Mouse (Mus musculus) heart, postnatal 4 days (tissue): Measurements from ENCODE around the gene Mkln1. TPM values are rescaled to one million over a fixed set of nuclear protein-coding genes. Genes with fewer than 3 reads are reported as not detected.

Source experiments
- DNase-seq: peaks from one replicate; pipeline ENCODE4 v3.0.0; 2021
- total RNA-seq, 2 experiments: library from RNA; stranded (reverse); gene quantifications; 2 replicates each; pipeline ENCODE4 v1.2.3; 2021

Mkln1 gene
- total RNA-seq, 2 experiments from 2014 or later: 201 to 216 TPM

DNA sequence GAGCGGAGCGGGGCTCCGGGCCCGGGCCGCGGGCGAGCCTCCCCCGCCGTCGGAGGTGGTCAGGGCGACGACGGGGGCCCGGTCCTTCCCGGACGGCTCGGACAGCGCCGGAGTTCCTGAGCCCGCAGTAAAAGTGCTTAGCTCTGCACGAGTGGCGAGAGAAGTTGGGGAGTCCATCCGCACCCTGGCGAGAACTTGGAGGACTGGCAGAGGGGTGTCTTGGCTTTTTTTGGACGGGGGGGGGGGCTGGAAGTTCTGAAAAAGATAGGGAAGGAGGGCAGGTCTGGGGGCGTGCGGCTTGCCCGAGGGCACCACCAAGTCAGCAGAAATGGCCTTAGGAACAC is 643 bp downstream of the Mkln1 start:
- DNase-seq: no peak

DNA sequence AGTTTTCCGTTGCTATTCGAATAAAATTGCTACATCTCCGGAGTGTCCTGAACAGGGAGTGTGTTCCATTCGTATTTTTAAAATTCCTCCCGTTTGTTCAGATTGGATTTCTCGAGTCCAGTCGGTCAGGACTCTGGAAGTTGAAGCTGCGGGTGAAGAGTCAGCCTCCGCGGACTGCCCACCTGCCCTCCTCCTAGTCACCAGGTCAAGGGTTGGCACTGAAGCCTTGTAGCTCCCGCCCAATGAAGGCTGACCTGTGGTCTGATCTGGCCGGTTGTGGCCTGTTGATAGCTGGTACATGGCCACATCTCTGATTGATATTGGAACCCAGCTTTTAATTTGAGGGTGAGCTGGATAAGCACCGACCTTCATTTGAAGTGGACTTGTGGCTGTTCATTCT is 1.0 kb downstream of the Mkln1 start:
- DNase-seq: peak; percentile 29

GRCm38 (mm10) chr6:31411017-31411416 is 12.5 kb downstream of the Mkln1 start:
- DNase-seq: no peak

DNA sequence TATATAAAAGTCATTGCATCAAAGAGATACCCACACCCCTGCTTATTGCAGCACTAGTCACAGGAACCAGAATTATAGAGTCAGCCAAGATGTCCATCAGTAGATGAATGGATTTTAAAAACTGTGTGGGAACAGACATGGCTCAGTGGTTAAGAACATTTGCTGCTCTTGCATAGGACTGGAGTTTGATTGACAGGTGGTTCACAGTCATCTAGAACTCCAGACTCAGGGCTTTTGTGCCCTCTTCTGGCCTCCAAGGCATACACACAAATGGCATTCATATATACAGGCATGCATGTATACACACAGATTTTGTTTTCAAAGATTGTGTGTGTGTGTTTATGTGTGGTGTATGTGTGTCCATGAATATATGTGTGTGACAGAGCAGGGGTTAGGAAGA is 14.0 kb downstream of the Mkln1 start:
- no peak for DNase-seq

GRCm38 (mm10) chr6:31413556-31413955 is 15.0 kb downstream of the Mkln1 start:
- no peak for DNase-seq

DNA sequence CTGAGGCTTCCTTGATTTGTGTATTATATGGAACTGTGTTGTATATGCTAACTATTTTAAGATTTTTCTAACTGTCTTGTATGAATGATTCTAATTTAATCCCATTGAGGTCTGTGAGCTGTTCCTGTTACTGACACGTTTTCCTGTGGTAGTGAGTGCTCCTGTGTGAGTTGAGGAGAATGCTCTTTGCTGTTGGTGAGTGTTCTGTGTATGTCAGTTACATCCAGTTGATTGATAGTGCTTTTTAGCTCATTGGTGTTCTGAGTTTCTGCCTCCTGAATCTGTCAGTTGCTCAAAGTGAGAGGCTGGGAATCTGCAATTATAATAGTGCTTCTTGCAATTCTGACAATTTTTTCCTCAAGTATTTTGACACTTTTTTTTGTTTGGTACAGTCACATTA is 15.8 kb downstream of the Mkln1 start:
- DNase-seq: no peak

DNA sequence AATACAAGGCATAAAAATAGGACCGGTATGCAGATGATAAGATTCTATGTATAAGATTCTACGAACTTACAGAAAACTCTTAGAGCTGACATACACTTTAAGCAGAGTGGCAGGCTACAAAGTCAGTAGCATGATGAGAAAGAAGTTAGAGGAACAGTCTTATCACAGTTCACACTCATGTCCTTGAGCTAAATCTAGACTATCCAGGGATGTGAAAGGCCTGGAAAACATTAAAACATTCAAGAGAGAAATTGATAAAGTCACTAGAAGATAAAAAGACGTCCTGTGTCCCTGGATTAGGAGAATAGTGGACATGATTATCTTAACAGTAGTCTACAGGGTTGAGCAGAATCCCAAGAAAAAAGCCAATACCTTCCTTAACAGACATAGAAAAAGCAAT is 26.9 kb downstream of the Mkln1 start:
- no peak for DNase-seq

GRCm38 (mm10) chr6:31437264-31437663 is 38.7 kb downstream of the Mkln1 start:
- DNase-seq: no peak

DNA sequence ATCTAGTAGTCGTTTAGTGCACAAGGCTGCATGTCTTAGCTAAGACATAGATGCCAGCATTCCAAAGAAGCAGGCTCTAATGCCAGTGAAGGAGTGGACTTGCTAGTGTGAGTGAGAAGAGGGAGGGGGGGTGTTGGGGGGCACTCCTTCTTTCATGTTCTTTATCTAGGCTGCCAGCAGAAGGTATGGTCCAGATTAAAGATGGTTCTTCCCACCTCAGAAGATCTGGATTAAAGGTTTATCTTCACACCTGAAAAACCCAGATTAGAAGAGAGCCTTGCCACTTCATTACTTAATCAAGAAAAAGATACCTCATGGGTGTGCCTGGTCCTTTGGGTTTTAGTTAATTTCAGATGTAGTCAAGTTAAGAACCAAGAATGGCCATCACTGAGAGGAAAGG is 46.7 kb downstream of the Mkln1 start:
- no peak for DNase-seq

- peak; percentile 48 for DNase-seq
Measured at GRCm38 (mm10) chr6:31453735-31454134, 55.2 kb downstream of the Mkln1 start.

DNA sequence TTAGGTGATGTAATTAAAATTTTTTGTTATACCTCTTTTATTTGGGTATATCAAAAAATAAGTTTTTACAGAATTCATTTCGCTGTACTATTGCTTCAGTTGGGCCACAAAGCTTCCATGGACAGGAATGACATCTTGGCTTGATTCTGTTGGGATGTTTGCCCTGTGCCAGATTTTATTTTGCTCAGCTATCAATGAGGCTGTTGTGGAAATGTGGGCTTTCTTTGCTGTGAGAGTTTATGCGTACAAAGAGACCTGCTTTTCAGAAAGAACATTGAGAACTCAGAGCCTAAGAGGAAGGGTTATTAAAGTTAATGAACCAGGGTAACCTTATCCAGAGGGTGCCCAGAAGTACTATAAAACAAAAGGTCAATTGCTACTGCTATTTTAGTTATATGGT is 56.8 kb downstream of the Mkln1 start:
- DNase-seq: no peak

DNA sequence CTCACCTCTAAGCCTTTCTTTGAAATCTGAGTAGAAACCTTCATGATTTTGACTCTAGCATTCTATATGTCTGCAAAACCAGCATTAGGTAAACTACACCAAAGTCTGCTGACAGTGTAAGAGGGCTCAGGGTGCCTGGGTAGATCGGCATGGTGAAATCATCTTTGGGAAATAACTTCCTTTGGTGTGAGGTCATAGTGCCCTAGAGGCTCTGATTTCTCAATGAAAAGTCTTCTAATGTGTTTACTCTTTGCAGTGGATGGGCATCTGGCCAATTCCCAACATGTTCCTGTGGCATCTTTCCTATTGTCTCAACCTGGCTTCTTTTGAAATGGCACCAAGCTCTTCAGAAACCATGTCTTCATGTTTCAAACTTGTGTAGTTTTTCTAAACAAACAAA is 58.5 kb downstream of the Mkln1 start:
- DNase-seq: no peak

DNA sequence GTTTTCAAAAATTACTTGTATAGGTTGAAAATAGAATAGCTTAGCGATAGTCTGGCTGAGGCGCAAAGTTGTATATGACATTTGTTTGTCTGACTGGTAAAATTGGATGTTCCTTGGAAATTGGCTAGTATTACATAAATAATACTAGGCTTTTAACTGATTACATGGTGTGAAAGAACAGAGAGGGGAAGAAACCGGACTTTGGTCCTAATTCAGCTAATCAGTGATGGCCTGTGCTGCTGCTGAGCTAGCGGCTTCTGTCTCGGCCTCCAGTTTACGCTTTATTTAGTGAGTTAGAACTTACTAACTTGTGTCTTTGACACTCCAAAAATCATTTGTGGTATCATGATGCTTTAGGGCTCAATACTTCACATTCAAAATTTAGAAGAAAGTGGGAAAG is 70.9 kb downstream of the Mkln1 start:
- no peak for DNase-seq

GRCm38 (mm10) chr6:31478221-31478620 is 79.7 kb downstream of the Mkln1 start:
- DNase-seq: peak; percentile 10

DNA sequence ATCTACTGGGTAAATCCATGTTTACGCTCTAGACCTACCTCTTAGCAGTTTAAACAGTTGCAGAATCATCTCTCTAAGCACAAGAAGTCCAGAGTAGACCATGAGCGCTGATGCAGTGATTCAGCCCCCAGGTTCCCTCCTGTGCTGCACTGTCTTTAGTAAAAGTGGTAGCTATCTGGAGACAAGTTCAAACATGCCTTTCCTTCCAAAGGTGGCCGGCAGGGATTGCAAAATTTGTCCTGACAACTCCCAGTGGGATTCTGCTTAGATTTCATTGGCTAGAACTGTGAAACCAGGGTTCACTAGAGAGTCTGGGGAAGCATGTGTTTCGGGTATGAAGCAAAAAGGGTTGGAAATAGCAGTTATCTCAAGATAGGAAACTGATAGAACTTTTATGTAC is 81.5 kb downstream of the Mkln1 start:
- no peak for DNase-seq

DNA sequence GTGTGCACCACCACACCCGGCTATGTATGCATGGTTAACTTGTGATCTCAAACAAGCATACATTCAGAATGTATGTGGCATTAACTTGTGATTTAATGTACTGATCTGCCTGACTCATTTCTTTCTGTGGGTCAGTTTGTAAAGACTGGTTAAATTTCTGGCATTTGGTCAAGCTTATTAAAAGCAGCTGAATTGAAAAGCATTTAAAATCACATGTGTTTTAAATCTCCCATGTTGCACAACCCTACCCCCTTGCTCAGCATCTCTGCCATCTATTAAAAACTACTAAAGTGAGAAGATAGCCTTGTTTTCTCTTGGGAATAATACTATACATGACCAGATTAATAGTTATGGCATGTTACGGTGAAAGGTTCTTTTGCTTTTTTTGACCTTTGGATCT is 88.1 kb downstream of the Mkln1 start:
- no peak for DNase-seq

GRCm38 (mm10) chr6:31489950-31490349 is 91.4 kb downstream of the Mkln1 start:
- DNase-seq: no peak

- no peak for DNase-seq
Measured at GRCm38 (mm10) chr6:31495122-31495731, 96.7 kb downstream of the Mkln1 start.

DNA sequence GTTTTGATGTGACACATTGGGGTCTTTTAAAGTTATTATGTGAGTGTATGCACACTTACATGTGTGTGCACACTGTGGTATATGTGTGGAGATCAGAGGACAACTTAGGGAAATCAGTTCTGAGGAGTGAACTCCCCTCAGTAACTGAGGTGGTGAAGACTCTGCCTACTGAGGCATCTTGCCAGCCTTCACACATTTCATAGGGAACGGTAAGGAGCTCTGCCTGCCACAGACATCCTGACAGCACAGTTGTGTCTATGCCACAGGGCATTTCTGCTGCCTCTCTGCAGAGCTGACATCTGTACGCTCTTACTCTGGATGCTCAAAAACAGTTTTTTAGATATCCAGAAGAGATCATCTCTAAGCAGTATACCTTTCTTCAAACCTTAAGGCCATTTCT is 97.7 kb downstream of the Mkln1 start:
- DNase-seq: no peak

- no peak for DNase-seq
Measured at GRCm38 (mm10) chr6:31499836-31500235, 101.3 kb downstream of the Mkln1 start.

GRCm38 (mm10) chr6:31500260-31500659 is 101.7 kb downstream of the Mkln1 start:
- no peak for DNase-seq

DNA sequence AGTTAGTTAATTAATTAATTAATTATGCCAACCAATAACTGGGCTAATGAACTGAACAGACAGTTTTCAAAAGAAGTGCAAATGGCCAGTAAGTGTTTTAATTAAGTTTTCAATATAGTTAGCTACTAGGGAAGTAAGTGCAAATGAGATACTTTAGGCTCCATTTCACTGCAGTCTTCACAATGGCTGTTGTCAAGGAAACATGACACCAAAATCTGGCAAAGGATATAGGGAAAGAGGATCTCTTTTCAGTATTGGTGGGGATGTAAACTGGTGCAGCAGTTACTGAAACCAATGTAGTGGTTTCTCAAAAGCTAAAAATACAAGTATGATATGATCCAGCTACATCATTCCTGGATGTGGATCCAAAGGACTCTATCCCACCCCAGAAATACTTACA is 102.2 kb downstream of the Mkln1 start:
- DNase-seq: no peak

- DNase-seq: no peak
Measured at GRCm38 (mm10) chr6:31502614-31503013, 104.1 kb downstream of the Mkln1 start.

DNA sequence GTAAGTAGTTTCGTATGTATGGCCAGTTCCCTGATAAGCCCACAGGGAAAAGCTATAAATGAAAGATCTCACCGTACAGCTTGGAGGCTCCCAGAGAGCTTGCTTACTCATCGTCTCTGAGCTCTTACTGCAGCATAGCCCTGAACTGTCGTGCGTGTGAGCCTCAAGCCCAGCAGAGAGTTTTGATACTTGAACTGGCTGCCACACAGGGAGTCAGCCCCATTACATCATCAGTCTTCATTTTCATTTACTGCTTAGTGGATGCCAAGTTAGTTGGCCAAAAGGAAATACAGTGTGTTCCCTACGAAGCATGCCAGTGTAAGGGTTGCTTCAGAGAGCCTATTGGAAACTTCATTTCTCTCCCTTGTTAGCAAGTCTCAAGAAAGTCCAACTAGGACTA is 115.2 kb downstream of the Mkln1 start:
- DNase-seq: no peak

DNA sequence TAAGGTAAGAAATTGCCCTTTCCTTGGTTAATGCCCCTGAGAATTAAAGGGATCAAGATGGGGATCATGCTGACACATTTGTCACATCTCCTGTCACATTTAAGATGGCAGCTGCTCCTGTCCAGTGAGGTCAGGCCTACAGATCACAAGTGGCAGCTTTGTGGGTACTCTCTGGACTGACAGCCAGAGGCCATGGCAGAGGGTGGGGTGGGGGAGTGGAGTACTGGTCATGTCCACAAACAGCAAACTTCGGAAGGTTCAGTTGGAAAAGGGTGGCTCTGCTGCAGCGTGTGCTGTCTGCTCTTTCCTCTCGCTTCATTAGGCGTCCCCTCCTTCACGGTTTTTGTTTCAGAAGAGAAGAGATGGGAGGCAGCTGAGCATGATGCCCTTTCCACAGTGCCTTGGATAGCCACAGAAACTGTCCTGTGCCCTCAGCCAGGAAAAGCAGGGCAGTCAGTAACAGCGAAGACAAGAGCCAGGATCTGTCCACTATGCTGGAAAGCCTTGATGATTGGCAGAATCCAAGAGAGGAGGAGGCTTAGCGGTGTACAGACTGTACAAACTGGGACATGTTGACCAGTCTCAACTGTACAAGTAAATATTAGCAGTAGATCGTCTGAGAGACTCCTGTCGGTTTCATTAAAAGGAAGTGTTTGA is 119.3 kb downstream of the Mkln1 start:
- no peak for DNase-seq
